Mouse (Mus musculus): Measurements from ENCODE around the gene Fth1.
"Not testable (repeated sequence)": the region's sequence is repeated elsewhere in the genome, so short reads cannot be mapped to it uniquely, and the experiment has no call there.

Gene Fth1

DNA sequence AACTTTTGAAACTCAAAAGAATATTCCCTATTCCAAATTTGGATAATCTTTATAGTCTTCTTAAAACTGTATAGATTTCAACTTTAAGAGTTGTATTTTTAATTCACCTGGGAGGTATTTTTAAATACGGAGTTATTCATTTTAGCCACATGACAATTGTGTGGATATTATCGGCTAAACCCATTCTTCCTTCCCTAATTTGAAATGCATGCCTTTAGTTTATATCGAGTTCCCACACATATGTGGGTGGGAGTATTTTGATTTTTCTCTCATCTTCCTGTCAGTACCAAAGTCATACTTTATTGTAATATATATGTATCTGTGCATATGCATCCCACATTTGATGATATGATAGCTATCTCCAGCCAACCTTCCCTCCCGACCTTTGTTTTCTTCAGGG, at the start of gene Fth1:
Gene Fth1 (plus strand): TSS at position 341 of the 400 bp plus-strand sequence.
- DNase-seq: no peak

DNA sequence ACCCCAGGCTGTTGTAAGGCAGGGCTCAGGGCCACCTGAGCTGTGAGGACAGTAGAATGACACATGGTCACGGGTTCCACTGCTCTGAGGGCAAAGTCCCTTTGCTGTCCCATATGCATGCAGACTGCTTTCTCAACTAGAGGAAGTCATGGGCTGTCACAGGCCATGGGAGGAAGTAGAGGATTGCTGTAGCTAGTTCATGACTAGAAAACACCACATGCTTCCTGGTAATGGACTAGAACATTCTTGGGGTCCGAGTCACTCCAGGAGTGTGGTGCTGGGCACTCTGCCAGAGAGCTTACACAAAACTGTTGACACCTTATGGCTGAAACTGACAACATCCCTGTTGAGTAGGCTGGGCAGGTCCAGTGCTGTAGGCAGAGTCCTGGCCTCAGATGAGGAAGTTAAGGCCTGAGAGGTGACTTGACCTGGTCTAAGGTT, 49.2 kb upstream of the Fth1 start:
- not testable (repeated sequence) for DNase-seq

DNA sequence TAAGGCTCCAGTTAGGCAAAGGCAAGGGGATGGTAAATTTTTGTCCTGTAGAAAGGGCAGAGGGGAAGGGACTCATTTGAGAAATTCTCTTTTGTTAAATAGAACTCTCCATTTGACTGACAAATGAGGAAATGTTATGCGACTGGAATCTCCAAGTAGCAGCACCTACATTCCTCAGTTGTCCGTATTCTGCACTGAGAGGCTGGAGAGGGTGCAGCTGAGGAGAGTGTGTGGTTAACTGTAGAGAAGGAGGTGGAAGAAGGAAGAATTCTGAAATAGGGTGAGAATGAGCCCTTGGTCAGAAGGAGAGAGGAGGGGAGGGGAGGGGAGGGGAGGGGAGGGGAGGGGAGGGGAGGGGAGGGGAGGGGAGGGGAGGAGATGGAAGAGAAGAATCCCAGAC, 46.5 kb upstream of the Fth1 start:
- no peak for DNase-seq

DNA sequence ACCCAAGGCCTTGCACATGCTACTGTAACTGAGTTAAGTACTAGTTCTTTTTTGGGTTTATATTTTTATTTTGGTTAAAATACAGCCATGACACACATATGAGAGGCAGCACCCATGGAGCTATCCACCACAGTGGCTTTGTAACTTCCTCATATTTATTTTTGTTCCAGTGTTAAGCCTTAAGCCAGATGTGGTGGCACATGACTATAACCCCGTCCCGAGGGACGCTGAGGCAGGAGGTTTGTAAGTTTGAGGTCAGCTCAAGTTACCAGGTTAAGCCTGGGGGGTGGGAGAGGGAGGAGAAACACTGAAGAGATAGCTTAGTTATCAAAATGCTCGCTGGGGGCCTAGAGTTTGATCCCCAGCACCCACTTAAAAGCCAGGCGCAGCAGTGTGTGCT, 43.8 kb upstream of the Fth1 start:
- DNase-seq: no peak

DNA sequence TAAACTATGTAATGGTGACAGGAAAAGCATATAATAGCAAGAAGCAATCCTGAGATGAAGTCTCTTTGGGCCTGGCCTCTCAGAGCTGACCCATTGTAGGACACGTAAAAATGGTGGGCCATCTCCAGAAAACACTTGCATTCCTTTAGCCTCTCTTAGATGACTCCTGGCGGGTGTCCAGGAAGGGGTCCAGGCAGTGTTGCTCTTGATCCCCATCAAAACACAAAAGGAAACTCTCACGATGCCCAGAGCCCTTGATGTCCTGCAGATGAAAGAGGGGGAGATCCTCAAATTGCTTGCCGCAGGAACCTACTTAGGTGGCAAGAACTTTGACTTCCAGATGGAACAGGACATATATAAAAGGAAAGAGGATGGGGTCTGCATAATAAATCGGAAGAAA, 43.0 kb upstream of the Fth1 start:
- no peak for DNase-seq

DNA sequence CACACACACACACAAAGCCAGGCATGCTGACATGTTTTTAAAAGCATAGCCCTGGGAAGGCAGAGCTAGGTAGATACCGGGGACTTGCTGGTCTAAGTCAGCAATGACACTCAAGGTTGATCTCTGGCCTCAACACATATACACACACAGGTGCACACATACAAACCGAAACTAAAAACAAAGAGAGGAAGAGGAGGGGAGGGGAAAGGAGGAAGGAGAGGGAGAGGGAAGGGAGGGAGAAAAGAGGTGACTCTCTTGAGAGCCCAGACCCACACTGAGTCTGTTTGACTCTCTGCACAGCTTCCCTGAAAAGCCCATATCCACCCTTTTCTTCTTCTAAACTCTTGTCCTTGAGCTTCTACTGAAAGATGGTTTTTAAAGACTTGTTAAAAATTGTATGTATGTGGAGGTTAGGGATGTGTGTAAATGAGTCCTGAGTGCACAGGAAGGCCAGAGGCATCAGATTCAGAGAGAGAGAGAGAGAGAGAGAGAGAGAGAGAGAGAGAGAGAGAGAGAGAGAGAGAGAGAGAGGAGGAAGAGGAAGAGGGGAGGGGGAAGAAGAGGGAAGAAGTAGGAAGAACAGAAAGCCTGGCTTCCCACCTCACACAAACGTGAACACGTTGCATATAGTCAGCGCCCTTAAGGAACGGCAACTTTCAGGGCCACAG, 42.1 kb upstream of the Fth1 start:
- no peak for DNase-seq

DNA sequence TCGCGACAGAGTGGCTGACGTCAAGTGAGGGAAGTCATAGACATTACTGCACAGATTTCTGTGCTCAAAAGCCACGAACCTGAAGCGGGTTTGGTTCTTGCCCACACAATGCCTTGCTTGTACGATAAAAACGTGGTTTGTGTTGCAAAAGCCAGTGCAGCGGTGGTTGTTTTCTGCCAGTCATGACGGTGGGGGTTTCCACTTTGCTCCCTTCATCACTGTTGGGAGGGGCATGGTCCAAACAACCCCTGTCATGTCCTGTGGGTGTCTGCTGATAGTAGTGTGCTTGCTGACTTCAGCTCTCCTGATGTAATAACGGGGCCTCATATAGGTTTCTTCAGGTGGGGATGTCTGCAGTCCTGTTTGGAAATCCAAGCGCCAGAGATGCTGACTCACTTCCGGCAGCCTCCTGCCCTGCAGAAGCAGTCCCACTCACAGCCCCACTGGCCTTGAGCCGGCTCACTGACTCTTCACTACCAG, 41.5 kb upstream of the Fth1 start:
- no peak for DNase-seq

DNA sequence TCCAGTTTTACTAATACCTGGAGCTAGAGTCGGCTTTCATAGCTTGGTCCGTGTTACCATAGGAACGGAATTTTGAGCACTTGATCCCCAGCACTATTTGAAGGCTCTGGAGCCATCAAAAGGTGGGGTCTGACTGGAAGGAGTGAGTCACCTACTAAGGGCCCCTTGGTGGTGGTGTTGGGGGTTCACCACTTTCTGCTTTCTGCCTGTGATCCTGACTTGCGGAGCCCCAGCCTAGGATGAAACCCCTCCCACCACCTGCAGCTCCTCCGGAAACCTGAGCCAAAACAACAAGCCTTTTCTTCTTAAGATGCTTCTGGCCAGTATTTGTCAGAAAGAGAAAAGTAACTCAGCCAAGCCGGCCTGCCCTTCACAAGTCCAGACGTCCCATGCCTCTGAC, 40.6 kb upstream of the Fth1 start:
- DNase-seq: no peak

DNA sequence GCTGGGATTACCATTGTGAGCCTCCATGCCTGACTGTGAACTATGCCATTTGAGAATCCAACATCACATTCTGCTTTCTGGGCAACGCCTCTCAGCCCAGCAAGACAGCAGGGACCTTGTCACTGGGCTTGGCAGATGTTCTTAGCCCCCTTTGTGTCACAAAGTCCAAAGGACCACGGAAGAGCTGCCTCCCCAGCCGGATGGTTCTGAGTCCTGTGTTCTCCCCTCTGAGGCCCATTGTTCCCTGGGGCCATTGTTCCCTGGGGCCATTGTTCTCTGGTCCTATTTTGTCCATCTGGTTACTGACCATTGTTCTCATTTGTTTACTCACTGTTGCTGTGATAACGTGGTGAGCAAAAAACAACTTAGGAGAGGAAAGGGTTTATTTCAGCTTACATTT, 39.5 kb upstream of the Fth1 start:
- peak; percentile 5 for DNase-seq

DNA sequence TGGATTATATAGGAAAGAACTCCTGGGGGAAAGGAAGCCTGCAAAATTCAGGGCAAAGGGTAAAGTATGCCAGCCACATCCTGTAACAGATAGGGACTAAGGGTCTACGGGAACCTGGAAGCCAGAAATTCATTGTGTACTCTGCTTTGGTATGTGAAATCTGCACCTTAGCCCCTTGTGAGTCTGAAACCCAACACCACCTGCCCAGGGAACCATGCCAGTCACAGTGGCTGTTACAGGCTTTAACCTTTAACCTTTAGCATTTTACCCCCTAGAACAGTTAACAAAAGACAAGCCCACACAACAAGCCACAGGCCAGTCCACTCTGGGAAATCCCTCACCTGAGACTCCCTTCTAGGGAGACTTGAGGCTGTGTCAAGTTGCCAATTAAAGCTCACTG, 38.6 kb upstream of the Fth1 start:
- DNase-seq: no peak

DNA sequence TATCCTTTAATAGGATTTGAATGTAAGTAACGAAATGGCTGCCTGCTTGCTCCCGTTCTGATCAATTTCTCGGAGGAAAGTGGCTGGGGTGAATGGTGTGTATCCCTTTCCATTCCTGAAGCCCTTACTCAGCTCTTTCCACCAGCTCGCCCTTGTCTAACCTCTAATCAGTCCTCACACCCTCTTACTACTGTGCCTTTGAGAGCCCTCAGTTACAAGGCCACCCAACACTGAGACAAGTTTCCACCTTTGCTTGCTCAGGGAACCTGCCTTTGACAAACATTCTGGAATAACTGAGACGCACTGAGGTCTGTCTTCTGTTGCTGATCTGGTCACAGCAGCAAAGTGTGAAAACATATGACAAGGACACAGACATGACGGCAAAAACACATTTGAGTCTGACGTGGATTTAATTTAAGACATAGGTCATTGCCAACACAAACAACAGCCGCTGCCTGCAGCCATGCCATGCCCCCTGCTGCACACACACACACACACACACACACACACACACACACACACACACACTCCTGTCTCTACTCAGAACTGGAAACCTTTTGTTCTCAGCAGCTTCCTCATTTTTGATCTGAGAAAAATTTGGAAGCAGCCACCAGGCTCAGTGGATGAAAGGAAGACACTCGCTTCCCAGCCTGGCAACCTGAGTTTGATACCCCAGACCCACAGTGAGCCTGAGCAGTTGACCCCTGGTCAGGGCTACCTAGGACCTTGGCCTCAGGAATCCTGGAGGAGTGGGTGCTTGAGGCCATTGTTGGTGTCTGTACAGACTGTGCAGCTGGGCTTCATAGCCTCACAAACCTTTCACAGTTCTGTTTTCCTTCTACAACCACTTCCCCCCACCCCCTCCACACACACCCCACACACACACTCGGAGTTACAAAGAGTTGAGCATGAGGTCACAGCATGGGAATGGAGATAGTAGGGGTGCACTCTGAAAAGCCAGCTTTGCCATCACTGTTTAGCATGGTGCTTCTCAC, 37.6 kb upstream of the Fth1 start:
- no peak for DNase-seq

DNA sequence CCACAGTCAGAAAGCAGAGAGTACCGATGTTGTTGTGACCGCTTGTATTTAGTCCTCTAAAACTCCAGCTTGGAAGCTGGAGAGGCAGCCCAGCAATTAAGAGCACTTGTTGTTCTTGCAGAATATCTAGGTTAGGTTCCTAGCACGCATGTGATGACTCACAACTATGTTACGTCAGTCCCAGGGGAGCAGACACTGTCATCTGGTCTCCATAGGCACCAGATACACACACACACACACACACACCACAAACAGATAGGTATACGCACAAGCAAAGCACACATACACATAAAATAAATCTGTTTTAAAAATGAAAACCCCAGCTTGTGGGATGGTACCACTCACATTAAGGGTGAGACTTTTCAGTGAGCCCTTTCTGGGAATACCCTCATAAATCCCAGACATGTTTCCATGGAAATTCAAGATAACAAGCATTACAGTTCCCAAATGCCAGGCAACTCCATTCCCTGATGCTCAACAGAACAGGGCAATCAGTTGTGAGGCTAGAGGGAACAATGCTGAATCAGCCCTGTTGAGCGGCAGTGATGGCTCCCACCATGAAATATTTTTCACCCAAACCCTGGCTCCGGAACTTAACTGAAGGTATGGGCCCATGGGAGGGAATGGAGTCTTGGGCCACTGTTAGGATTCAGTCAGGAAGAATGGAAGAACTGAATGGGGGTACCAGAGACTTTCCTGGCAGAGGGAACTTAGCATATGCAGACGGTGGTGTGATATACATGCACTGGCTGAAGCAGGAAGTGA, 34.4 kb upstream of the Fth1 start:
- no peak for DNase-seq

DNA sequence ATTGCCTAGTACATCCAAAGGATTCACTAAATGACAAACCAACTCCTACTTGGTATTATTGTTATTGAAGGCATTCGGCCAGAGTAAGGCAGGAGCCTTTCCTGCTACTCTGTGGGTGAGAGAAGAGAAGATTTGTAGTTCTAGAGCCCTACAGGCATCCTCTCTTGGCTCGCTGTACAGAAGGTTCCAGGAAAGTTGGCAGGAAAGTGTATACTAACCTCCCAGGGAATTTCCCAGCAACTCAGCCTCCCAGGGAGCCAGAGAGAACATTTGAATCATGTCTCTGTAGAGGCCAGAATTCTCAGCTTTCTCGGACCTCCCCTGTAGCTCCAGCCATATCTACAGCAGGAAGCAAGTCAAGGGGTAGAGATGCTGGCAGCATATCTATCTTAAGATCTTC, 33.4 kb upstream of the Fth1 start:
- no peak for DNase-seq

DNA sequence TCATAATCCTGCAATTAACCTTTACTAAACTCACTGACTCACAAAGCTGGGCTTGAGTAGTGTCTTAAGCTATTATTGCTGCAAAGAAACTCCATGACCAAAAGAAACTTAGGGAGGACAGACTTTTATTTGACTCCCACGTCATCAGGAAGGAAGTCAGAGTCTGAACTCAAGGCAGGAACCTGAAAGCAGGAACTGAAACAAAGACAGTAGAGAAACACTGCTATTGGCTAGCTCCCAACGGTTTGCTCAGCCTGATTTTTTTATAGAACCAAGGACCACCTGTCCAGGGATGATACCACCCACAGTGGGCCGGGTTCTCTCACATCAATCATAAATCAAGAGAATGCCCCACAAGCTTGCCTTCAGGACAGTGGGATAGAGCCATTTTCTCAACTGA, 28.0 kb upstream of the Fth1 start:
- DNase-seq: no peak

DNA sequence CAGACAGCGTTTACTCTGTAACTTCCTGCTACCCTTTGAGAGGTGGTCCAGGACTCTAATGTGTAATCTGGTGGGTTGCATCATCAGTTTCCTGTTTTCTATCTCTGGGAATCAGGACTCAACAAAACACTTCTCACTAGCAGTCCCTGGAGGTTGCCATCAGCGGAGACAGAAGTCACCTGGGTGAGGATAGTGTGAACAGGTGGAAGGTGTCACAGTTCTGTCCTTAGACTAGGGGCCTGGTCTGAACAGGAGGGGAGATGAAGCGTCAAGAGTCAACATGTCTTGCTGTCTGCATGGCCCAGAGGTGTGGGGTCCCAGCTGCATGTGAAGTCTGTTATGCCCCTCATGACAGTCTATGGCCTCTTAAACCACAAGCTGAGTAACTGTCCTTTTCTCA, 27.5 kb upstream of the Fth1 start:
- no peak for DNase-seq

DNA sequence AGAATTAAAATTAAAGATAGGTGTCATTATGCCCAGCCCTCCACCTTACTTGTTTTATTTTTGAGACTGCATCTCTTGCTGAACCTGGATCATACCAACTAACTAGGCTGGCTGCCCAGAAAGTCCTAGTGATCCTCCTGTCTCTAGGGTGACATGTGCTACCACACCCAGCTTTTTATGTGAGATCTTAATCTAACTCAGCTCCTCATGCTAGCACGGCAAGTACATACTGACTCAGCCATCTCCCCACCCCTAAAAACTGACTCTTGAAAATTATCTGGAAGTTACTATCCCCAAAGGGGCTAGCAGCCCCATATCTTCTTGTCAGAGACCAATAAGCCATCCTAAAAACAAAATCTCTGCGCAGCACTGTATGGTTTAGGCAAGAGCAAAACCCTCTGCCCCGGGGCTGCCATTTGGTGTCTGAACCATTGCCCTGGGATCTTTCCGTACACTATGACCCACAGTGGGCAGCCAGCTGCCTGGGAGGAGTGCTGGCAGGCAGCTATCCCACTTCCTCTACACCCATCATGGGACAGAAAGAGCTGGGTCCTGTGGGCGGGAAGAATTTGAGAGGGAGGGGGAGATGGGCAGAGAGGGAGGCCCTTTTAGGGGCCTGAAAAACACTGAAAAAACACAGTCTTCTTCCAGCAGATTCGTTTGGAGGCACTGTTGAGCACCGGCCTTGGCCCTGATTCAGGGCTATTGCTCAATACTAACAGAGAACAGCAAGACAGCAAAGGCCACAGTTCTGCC, 26.2 kb upstream of the Fth1 start:
- peak; percentile 39 for DNase-seq

DNA sequence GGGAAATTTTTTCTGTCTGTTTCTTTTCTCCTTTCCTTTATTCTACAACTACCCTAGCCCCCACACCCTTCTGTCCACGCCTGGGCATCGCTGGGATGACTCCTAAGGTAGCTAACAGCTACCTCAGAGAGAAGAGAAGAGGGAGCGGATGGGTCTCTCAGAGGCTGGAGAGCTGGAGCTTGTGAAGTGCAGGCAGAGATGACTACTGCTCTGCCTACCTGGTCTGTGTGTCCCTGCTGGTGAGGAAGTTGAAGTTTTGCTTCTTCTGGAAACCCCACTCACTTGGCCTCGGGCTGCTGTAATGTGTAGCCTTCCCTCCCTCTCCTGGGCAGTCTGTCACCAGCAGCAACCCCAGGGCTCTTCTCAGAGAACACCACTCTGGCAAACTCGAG, 25.6 kb upstream of the Fth1 start:
- no peak for DNase-seq

DNA sequence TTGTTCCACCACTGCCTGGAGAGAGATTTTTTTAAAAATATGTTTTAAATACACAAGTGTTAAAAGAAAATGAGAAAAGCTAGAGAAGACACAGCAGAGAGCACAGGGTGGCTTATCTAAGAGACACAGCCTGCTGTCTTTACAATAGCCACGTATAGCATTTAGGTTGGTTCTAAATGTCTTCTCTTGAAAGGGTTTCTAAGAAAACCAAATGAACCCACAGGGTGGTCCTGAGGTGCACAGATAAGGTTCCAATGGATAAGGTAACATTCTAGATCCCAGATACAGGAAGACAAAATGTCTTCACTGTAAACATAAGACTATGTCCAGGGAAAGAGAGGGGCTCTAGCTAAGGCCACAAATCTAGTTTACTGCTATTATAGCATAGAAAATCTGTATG, 25.0 kb upstream of the Fth1 start:
- DNase-seq: no peak

DNA sequence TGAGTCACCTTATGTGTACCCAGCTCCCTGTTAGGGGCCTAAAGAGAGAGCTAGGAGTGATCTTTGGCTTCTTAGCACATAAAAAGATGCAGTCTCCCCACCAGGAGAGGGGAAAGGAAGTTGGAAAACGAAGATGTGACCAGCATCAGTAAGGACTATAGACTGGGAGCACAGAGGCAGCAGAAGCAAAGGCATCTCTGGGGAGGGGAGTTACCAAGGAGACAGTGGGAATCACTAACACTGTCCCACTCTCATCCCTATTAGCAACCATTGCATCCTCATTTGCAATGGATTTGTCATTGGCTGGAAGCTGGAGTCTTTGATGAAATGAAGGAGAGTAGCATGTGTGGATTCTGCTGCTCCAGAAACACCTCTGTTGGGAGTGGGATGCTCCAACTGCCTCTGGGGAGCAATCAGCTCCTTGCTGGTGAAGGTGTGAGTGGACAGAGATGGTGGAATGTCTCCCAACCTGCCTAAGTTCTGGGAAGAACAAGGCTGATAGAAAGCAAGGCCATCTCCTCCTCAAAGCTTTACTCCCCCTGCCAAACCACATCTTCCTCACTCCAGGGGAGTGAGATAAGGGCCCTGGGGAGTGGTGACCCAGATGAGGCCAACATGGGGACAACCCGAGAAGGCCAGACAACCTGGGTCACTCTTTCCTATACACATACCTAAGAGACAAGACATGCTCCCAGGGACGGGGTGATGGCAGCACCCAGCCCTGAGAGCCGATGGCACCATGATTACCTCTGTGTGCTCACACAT, 23.6 kb upstream of the Fth1 start:
- no peak for DNase-seq

DNA sequence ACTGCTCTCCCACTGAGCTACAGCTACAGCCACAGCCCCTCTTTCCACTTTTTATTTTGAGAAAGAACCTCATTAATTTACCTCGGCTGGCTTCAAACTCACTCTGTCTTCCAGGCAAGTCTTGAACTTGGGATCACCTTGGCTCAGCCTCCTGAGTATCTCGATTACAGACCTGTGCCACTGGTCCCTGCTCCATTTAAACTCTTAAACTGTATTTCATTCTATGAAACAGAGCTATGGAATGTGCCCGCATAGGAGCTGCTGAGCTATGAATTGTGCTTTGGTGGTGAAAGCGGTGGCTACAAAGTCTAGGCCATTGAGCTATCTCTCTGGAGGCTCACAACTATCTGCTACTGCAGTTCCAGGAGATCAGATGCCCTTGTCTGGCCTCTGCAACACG, 22.4 kb upstream of the Fth1 start:
- no peak for DNase-seq

DNA sequence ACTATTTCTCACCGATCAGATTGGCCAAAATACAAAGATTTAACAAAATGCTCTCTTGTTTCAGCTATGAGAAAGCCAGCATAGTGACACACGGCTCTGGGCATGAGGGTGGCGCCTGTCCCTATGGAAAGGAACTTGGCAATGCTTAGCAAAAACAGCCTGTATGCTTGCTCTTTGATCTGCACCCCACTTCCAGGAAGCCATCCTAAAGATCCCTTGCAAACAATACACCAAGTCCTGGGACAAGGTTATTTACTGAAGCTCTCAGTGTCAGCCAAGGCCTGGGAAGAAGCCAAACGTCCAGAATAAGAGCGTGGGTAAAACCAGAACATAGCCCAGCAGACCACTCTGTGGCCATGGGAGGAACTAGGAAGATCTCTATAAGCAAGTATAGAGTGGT, 19.6 kb upstream of the Fth1 start:
- no peak for DNase-seq
